25 mouse cellular contexts compared by ENCODE assay signal in the genomic region with DNA sequence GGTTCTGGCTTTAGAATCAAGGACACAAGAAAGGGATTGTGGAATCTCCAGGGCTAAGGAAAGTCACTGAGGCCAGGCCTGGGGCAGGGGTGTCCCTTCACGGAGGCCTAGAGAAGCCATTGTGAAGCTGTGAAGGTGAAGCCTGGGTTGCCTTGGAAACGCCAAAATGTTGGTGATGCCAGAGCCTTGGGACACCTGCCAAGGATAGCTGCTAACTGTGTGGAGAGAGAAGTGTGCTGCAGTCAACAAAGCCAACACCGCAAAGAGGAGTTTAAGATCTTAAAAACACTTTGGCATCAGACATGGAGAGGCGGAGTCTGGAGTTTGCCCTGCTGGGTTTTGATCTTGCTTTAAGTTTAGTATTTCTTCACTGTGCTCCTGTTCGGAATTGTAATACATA. TPM values are rescaled to one million over a fixed set of nuclear protein-coding genes. Genes with fewer than 3 reads are reported as not detected.
A peak's percentile ranks its signal among the peaks of the same experiment; 100 is the strongest.
DNase-seq lines count a peak whose midpoint lies in the region; ATAC-seq and TF ChIP-seq lines count a peak whose summit lies in the region.
"Had no signal": no experiment of that assay in that cellular context is flagged by ENCODE, and none has a peak within 500 bp of the region (broad histone marks: within the 10 kb centered on the region; RNA-seq: fewer than 3 reads in every experiment).

No protein-coding gene starts in this region.

- H3K4me1 ChIP-seq in lung, embryonic 14.5 days (ENCODE audit: insufficient read depth), result no peaks in the 10 kb centered on the region
- no peaks in the 10 kb centered on the region; the same call in 1 of the 2 replicates for H3K4me1 ChIP-seq in lung, adult 2 months (ENCODE audit: control insufficient read depth, insufficient read depth, low read length)
- no peaks in the 10 kb centered on the region for H3K4me1 ChIP-seq in cerebellum, adult 2 months (ENCODE audit: control insufficient read depth, insufficient read depth, low read length)
- H3K4me1 ChIP-seq: hindbrain, embryonic 12.5 days; lung, embryonic 15.5 days had no signal

- H3K27ac ChIP-seq in lung, embryonic 14.5 days (ENCODE audit: low read depth), result no peak overlapping the region
- H3K27ac ChIP-seq in cerebellum, adult 2 months (ENCODE audit: insufficient read depth, low read length), result no peak overlapping the region
- H3K27ac ChIP-seq: embryonic facial prominence, embryonic 13.5 days; forebrain, embryonic 15.5 days; gastrocnemius, adult 2 months; hindbrain, embryonic 12.5 days; lung, embryonic 15.5 days; neural tube, embryonic 12.5 days had no signal

- no peak overlapping the region for H3K9ac ChIP-seq in lung, embryonic 14.5 days
- H3K9ac ChIP-seq: embryonic facial prominence, embryonic 13.5 days; forebrain, embryonic 15.5 days; heart, embryonic 12.5 days; hindbrain, embryonic 12.5 days; lung, embryonic 15.5 days; neural tube, embryonic 12.5 days had no signal

- peaks cover 82% of the 10 kb centered on the region for H3K36me3 ChIP-seq in lung, embryonic 14.5 days (ENCODE audit: insufficient read depth)

- TF ChIP-seq POLR2A in lung, adult 2 months (IDR thresholded peaks at IDR 0.05; ENCODE audit: borderline replicate concordance, extremely low read depth, low read depth, low read length), result no peak
- TF ChIP-seq POLR2A in brain, embryonic 14.5 days (IDR thresholded peaks at IDR 0.05; ENCODE audit: borderline replicate concordance, extremely low read depth, insufficient read depth, insufficient read length, poor library complexity, severe bottlenecking), result no peak
- no peak for TF ChIP-seq POLR2A in cerebellum, adult 2 months (IDR thresholded peaks at IDR 0.05; ENCODE audit: borderline replicate concordance, insufficient read depth, low read length)

- H3K4me3 ChIP-seq in lung, embryonic 14.5 days (ENCODE audit: low read depth, low read length), result no peak overlapping the region
- H3K4me3 ChIP-seq in lung, adult 2 months (replicated peaks; ENCODE audit: extremely low read depth, low read depth, low read length), result no peak overlapping the region
- H3K4me3 ChIP-seq in cerebellum, adult 2 months (replicated peaks; ENCODE audit: insufficient read depth, low read depth, low read length), result no peak overlapping the region
- H3K4me3 ChIP-seq: embryonic facial prominence, embryonic 13.5 days; forebrain, embryonic 15.5 days; gastrocnemius, adult 2 months; heart, embryonic 12.5 days; hindbrain, embryonic 12.5 days; lung, embryonic 15.5 days; neural tube, embryonic 12.5 days had no signal

- no peaks in the 10 kb centered on the region for H3K9me3 ChIP-seq in lung, embryonic 14.5 days (ENCODE audit: low read depth, low read length)
- H3K9me3 ChIP-seq: embryonic facial prominence, embryonic 13.5 days; forebrain, embryonic 15.5 days; heart, embryonic 12.5 days; hindbrain, embryonic 12.5 days; lung, embryonic 15.5 days; neural tube, embryonic 12.5 days had no signal

- no peak for TF ChIP-seq CTCF in lung, embryonic 14.5 days (IDR thresholded peaks at IDR 0.05; ENCODE audit: low read depth)
- no peak for TF ChIP-seq CTCF in lung, adult 2 months (IDR thresholded peaks at IDR 0.05; ENCODE audit: insufficient read depth, low read length)
- TF ChIP-seq CTCF in brain, embryonic 14.5 days (IDR thresholded peaks at IDR 0.05; ENCODE audit: borderline replicate concordance, extremely low read depth, insufficient read depth, insufficient read length), result no peak
- no peak for TF ChIP-seq CTCF in cerebellum, adult 2 months (IDR thresholded peaks at IDR 0.05; ENCODE audit: borderline replicate concordance, insufficient read depth, low read depth, low read length)

- no peaks in the 10 kb centered on the region for H3K27me3 ChIP-seq in lung, embryonic 14.5 days (ENCODE audit: insufficient read depth, low read length)
- no peaks in the 10 kb centered on the region for H3K27me3 ChIP-seq in cerebellum, adult 2 months (ENCODE audit: control insufficient read depth, insufficient read depth, low read length)
- H3K27me3 ChIP-seq: embryonic facial prominence, embryonic 13.5 days; forebrain, embryonic 15.5 days; heart, embryonic 12.5 days; hindbrain, embryonic 12.5 days; lung, embryonic 15.5 days; neural tube, embryonic 12.5 days had no signal

- 73% methylated on average over 5 of the region's 5 CpGs for WGBS in lung, embryonic 14.5 days
- WGBS in lung, adult 2 months, result 68% methylated on average over 5 of the region's 5 CpGs
- 43% methylated on average over 5 of the region's 5 CpGs for WGBS in cerebellum, adult 2 months

- ATAC-seq in lung, embryonic 14.5 days (ENCODE audit: insufficient read depth), result no peak
- ATAC-seq: CD4-positive, CD25-positive, alpha-beta regulatory T cell, adult 4 months; forebrain, embryonic 15.5 days had no signal

- DNase-seq in adrenal gland, adult 2 months, result peak; percentile 49
- DNase-seq in adrenal gland, postnatal 4 days (ENCODE audit: low spot score in 2 of 2), result no peak
- DNase-seq in lung, embryonic 14.5 days, result peak; percentile 17
- no peak for DNase-seq in lung, adult 2 months
- DNase-seq in NIH3T3 (ENCODE audit: low read depth), result peak; percentile 10
- peak; percentile 77 for DNase-seq in brain, embryonic 14.5 days (ENCODE audit: low read depth)
- DNase-seq in cerebellum, adult 2 months, result no peak
- no peak for DNase-seq in cerebellum, adult 9-11 months
- DNase-seq: gastrocnemius, adult 2 months; heart, adult 11 months; heart, postnatal 14 days; kidney, adult 9 months; kidney, postnatal 25 days; left cerebral cortex, postnatal 4 days; right cerebral cortex, postnatal 14 days; spleen, adult 18-20 months; thymus, postnatal 36 days had no signal

- no peak overlapping the region for H3K4me2 ChIP-seq in lung, embryonic 14.5 days
- H3K4me2 ChIP-seq: embryonic facial prominence, embryonic 13.5 days; forebrain, embryonic 15.5 days; heart, embryonic 12.5 days; hindbrain, embryonic 12.5 days; liver, embryonic 11.5 days; lung, embryonic 15.5 days; neural tube, embryonic 12.5 days had no signal

RNA-seq across cellular contexts. Expression of a gene that starts 54.5 kb away (rescaled TPM):
- total RNA-seq in adrenal gland, adult 2 months (2021), result 100 to 1,000 TPM; 123 to 138 TPM
- polyA plus RNA-seq in adrenal gland, adult 2 months (2012; rRNA removed), result 127 and 140 TPM in 2 replicates
- 100 to 1,000 TPM; 164 to 176 TPM for total RNA-seq in adrenal gland, postnatal 4 days (2021)
- 359 and 377 TPM in 2 replicates for polyA plus RNA-seq in lung, embryonic 14.5 days (2014; fragmentation: Nextera tagmentation; extraction: Ambion mirVana)
- 85.2 and 110 TPM in 2 replicates for polyA plus RNA-seq in lung, adult 2 months (2012; rRNA removed)
- 317 and 334 TPM in 2 replicates for polyA plus RNA-seq in brain, embryonic 14.5 days (2012; rRNA removed)
- 152 and 166 TPM in 2 replicates for polyA plus RNA-seq in cerebellum, adult 2 months (2012; rRNA removed)

Comparison
In these comparisons a context has a peak if more than half of its experiments do, and no peak if none do; other contexts are left out.
1. DNase-seq: peak in adrenal gland, adult 2 months (single experiment), lung, embryonic 14.5 days (single experiment), NIH3T3 (single experiment) and brain, embryonic 14.5 days (single experiment); none in adrenal gland, postnatal 4 days (0 of 2), lung, adult 2 months (single experiment), cerebellum, adult 2 months (0 of 2) and cerebellum, adult 9-11 months (single experiment).